Mouse (Mus musculus): ENCODE data around the gene Mdm4. TPM values are rescaled to one million over a fixed set of nuclear protein-coding genes. Genes with fewer than 3 reads are reported as not detected.
"Not testable (repeated sequence)": the region's sequence is repeated elsewhere in the genome, so short reads cannot be mapped to it uniquely, and the experiment has no call there.

The Mdm4 gene
- polyA plus RNA-seq, 1 experiment from 2014 or later = 14.1 TPM

DNA sequence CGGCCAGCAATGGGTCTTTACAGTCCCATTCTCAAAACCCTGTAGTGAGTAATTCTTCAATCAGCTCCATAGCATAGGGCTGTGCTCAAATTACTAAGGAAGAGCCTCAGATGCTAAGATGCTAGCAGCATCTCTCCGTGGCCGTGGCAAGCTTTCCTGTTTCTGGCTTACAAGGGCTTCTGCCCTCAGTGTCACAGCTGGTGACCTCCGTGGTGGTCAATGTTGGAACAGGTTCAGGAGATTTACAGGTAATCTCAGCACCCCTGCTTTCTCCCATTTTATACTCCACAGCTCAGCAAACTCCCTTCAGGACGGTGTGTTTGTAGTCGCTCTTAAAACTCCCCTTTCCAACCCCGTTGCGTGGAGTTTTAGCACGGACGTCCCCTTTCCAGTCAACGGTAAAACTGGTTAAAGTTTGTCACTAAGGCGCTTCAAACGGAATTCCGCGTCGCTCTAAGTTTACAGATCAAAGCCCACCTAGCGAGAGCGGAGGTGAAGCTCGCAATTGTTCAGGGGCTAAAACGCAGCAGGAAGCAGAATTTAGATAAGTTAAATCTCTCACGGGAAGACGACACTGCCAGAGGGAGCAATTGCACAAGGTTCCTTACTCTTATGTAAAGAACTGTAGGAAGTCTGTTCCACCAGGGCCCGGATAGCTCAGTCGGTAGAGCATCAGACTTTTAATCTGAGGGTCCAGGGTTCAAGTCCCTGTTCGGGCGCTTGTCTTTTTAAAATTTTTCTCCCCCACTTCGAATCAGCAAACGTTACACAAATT lies 3.1 kb upstream of the Mdm4 start:
- Histone ChIP-seq H3K9me3 (replicated peaks) (no peaks in the 10 kb centered on the region), H3K27ac (replicated peaks) (peak overlapping the region; percentile 65), H3K4me3 (replicated peaks) (peak overlapping the region; percentile 63), H3K4me2 (peak overlapping the region; percentile 68), H3K27me3 (no peaks in the 10 kb centered on the region), H3K36me3 (replicated peaks) (no peaks in the 10 kb centered on the region), H3K9ac (peak overlapping the region; percentile 56), H3K4me1 (replicated peaks) (peaks cover 21% of the 10 kb centered on the region)
- under 1% methylated on average over 28 of the region's 28 CpGs for WGBS (ENCODE audit: insufficient replicate concordance)
- ATAC-seq (ENCODE audit: insufficient read depth) = peak; percentile 76

DNA sequence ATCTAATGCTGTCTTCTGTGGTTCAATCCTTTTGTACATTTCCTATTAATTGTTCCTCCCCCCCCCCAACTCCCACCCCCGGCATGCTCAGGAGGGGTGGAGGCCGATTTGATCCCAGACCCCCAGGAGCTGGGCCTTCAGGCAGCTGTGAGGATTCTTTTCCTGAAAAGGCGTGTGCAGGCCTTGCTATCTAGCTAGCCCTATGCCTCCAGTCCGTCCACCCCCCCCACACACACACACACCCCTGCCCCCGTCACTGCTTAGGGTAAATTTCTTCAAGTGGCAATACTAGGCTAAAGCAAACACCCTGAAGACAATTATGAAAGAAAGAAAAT lies 2.6 kb upstream of the Mdm4 start:
- no peaks in the 10 kb centered on the region for H3K36me3 ChIP-seq (replicated peaks)
- H3K4me3 ChIP-seq (replicated peaks) = peak overlapping the region; percentile 63
- H3K4me1 ChIP-seq (replicated peaks) = peaks cover 24% of the 10 kb centered on the region
- peak overlapping the region; percentile 56; the same call in 1 of the 2 replicates for H3K9ac ChIP-seq
- 0 out of 2 replicates have a peak, but pooled peaks have one; percentile 4 for ATAC-seq (ENCODE audit: insufficient read depth)
- no peaks in the 10 kb centered on the region for H3K9me3 ChIP-seq (replicated peaks)
- peak overlapping the region; percentile 68 for H3K4me2 ChIP-seq
- WGBS (ENCODE audit: insufficient replicate concordance) = 18% methylated on average over 5 of the region's 5 CpGs
- H3K27ac ChIP-seq (replicated peaks) = peak overlapping the region; percentile 65
- no peaks in the 10 kb centered on the region for H3K27me3 ChIP-seq

DNA sequence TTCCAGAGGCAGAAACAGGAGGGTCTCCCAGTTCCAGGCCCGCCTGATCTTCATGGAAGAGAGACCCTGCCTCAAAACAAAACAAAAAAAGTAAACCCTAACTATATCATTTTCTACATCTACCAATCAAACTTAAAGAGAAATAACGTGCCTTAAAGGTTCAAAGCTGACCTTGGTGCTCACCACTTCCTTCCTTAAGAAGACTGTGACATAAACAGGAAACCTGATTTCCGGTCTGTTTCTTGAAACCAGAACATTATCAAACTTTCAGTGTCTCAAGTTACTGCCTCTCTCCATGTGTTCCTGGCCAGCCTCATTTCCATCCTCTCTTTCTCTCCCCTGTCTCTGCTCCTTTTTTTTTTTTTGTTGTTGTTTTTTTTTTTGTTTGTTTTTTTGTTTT lies 617 bp downstream of the Mdm4 start:
- Histone ChIP-seq H3K27ac (replicated peaks) (no peak overlapping the region), H3K9me3 (replicated peaks) (no peaks in the 10 kb centered on the region), H3K9ac (no peak overlapping the region), H3K27me3 (no peaks in the 10 kb centered on the region), H3K4me1 (replicated peaks) (peaks cover 35% of the 10 kb centered on the region), H3K36me3 (replicated peaks) (no peaks in the 10 kb centered on the region), H3K4me3 (replicated peaks) (no peak overlapping the region), H3K4me2 (no peak overlapping the region)
- WGBS (ENCODE audit: insufficient replicate concordance) = 41% methylated on average over 3 of the region's 3 CpGs
- ATAC-seq (ENCODE audit: insufficient read depth) = no peak

- Histone ChIP-seq H3K4me3 (replicated peaks) (no peak overlapping the region), H3K36me3 (replicated peaks) (no peaks in the 10 kb centered on the region), H3K4me1 (replicated peaks) (peaks cover 36% of the 10 kb centered on the region), H3K27me3 (no peaks in the 10 kb centered on the region), H3K9me3 (replicated peaks) (no peaks in the 10 kb centered on the region), H3K4me2 (peak overlapping the region; percentile 29), H3K27ac (replicated peaks) (peak overlapping the region; percentile 65), H3K9ac (no peak overlapping the region)
- 26% methylated on average over 7 of the region's 7 CpGs for WGBS (ENCODE audit: insufficient replicate concordance)
- ATAC-seq (ENCODE audit: insufficient read depth) = peak; percentile 45; the same call in 1 of the 2 replicates
Measured at GRCm38 (mm10) chr1:133027980-133028379, 2.4 kb downstream of the Mdm4 start.

GRCm38 (mm10) chr1:133027126-133027525 lies 3.2 kb downstream of the Mdm4 start:
- Histone ChIP-seq H3K4me3 (replicated peaks) (no peak overlapping the region), H3K9ac (no peak overlapping the region), H3K9me3 (replicated peaks) (no peaks in the 10 kb centered on the region), H3K27me3 (no peaks in the 10 kb centered on the region), H3K4me2 (no peak overlapping the region), H3K36me3 (replicated peaks) (no peaks in the 10 kb centered on the region; the same call in 1 of the 2 replicates), H3K4me1 (replicated peaks) (peaks cover 30% of the 10 kb centered on the region), H3K27ac (replicated peaks) (no peak overlapping the region; the same call in 1 of the 2 replicates)
- ATAC-seq (ENCODE audit: insufficient read depth) = no peak
- WGBS (ENCODE audit: insufficient replicate concordance) = 77% methylated on average over 2 of the region's 2 CpGs

DNA sequence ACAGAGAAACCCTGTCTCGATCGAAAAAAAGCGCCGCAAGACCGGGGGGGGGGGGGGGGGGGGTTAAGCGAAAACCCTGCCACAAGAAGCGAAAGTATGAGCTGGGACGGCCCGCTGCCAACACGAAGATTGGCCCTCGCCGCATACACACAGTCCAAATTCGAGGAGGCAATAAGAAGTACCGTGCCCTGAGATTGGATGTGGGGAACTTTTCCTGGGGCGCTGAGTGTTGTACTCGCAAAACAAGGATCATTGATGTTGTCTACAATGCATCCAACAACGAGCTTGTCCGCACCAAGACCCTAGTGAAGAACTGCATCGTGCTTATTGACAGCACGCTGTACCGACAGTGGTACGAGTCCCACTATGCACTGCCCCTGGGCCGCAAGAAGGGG lies 4.6 kb downstream of the Mdm4 start:
- WGBS (ENCODE audit: insufficient replicate concordance) = 14% methylated on average over 21 of the region's 23 CpGs
- H3K36me3 ChIP-seq (replicated peaks); ATAC-seq (ENCODE audit: insufficient read depth); H3K27me3 ChIP-seq; H3K9me3 ChIP-seq (replicated peaks): not testable (repeated sequence)
- H3K4me3 ChIP-seq (replicated peaks) = peak overlapping the region; percentile 74
- H3K4me2 ChIP-seq = peak overlapping the region; percentile 73
- H3K4me1 ChIP-seq (replicated peaks) = peaks cover 37% of the 10 kb centered on the region
- H3K9ac ChIP-seq = peak overlapping the region; percentile 82
- peak overlapping the region; percentile 85 for H3K27ac ChIP-seq (replicated peaks)

DNA sequence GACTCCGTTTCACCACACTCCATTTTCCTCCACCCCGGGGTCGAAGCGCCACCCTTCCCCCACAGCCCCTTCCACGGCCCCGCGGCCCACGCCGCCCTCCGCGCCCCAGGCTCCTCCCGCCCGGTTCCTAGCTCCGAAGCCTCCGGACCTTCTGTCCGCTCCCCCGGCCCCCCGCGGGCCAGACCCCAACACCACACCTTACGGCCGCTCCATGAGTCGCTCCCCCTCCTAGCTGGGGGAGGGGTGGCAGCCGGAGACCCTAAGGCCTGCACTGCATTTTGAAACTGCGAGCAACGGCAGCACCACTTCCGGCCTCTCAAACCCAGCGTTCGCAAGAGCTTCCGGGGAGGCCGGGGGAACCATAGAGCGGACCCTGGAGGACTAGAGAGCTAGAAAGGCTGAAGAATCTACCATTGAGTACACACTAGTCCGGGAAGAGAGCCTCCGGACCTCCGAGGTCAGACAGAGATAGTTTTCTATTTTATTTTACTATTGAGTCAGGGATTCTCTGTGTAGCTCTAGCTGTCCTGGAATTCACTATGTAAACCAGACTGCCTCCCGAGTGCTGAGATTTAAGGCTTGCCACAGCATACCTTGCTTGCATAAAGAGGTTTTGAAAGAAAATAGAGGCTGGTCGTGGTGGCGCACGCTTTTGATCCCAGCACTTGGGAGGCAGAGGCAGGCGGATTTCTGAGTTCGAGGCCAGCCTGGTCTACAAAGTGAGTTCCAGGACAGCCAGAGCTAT lies 5.1 kb downstream of the Mdm4 start:
- H3K4me1 ChIP-seq (replicated peaks) = peaks cover 42% of the 10 kb centered on the region
- WGBS (ENCODE audit: insufficient replicate concordance) = under 1% methylated on average over 40 of the region's 40 CpGs
- H3K27me3 ChIP-seq = no peaks in the 10 kb centered on the region
- H3K4me2 ChIP-seq = peak overlapping the region; percentile 73
- H3K36me3 ChIP-seq (replicated peaks) = peaks cover 4% of the 10 kb centered on the region
- H3K27ac ChIP-seq (replicated peaks) = peak overlapping the region; percentile 85
- H3K9ac ChIP-seq = peak overlapping the region; percentile 82
- H3K9me3 ChIP-seq (replicated peaks) = no peaks in the 10 kb centered on the region
- ATAC-seq (ENCODE audit: insufficient read depth) = peak; percentile 95
- H3K4me3 ChIP-seq (replicated peaks) = peak overlapping the region; percentile 74

- Histone ChIP-seq H3K4me3 (replicated peaks) (peak overlapping the region; percentile 74), H3K4me2 (peak overlapping the region; percentile 73), H3K27ac (replicated peaks) (peak overlapping the region; percentile 85; the same call in 1 of the 2 replicates), H3K27me3 (no peaks in the 10 kb centered on the region), H3K4me1 (replicated peaks) (peaks cover 46% of the 10 kb centered on the region), H3K9ac (peak overlapping the region; percentile 82), H3K9me3 (replicated peaks) (no peaks in the 10 kb centered on the region), H3K36me3 (replicated peaks) (peaks cover 4% of the 10 kb centered on the region)
- no peak for ATAC-seq (ENCODE audit: insufficient read depth)
- WGBS (ENCODE audit: insufficient replicate concordance) = 20% methylated on average over 7 of the region's 7 CpGs
Measured at GRCm38 (mm10) chr1:133024426-133024825, 5.9 kb downstream of the Mdm4 start.

GRCm38 (mm10) chr1:133023723-133024122 lies 6.6 kb downstream of the Mdm4 start:
- H3K27ac ChIP-seq (replicated peaks); H3K27me3 ChIP-seq; H3K9me3 ChIP-seq (replicated peaks); ATAC-seq (ENCODE audit: insufficient read depth): not testable (repeated sequence)
- H3K4me1 ChIP-seq (replicated peaks) = peaks cover 46% of the 10 kb centered on the region
- H3K4me3 ChIP-seq (replicated peaks) = peak overlapping the region; percentile 74
- H3K36me3 ChIP-seq (replicated peaks) = peaks cover 11% of the 10 kb centered on the region
- H3K4me2 ChIP-seq = peak overlapping the region; percentile 73
- H3K9ac ChIP-seq = peak overlapping the region; percentile 82; the same call in 1 of the 2 replicates
- WGBS (ENCODE audit: insufficient replicate concordance) = 47% methylated on average over 3 of the region's 3 CpGs

DNA sequence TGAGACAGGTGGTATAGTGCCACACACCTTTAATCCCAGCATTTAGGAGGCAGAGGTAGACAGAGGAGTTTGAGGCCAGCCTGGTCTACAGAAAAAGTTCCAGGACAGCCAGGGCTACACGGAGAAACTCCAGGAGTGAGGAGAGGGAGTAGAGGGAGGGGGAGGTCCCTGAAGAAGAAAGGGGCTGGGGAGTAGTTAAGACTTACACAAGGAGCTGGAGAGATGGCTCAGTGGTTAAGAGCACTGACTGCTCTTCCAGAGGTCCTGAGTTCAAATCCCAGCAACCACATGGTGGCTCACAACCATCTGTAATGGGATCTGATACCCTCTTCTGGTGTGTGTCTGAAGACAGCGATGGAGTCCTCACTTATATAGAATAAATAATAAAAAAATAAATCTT lies 8.4 kb downstream of the Mdm4 start:
- H3K4me3 ChIP-seq (replicated peaks); H3K4me2 ChIP-seq; H3K9me3 ChIP-seq (replicated peaks); H3K27ac ChIP-seq (replicated peaks); ATAC-seq (ENCODE audit: insufficient read depth); H3K9ac ChIP-seq; H3K27me3 ChIP-seq: not testable (repeated sequence)
- peaks cover 29% of the 10 kb centered on the region for H3K4me1 ChIP-seq (replicated peaks)
- peaks cover 26% of the 10 kb centered on the region for H3K36me3 ChIP-seq (replicated peaks)
- WGBS (ENCODE audit: insufficient replicate concordance) = 91% methylated on average over 2 of the region's 2 CpGs

- Histone ChIP-seq H3K4me2 (no peak overlapping the region), H3K4me3 (replicated peaks) (no peak overlapping the region), H3K4me1 (replicated peaks) (peaks cover 28% of the 10 kb centered on the region), H3K36me3 (replicated peaks) (peaks cover 31% of the 10 kb centered on the region), H3K27me3 (no peaks in the 10 kb centered on the region), H3K27ac (replicated peaks) (no peak overlapping the region), H3K9ac (no peak overlapping the region), H3K9me3 (replicated peaks) (no peaks in the 10 kb centered on the region)
- WGBS (ENCODE audit: insufficient replicate concordance) = 81% methylated on average over 7 of the region's 7 CpGs
- ATAC-seq (ENCODE audit: insufficient read depth) = no peak
Measured at GRCm38 (mm10) chr1:133021391-133021790, 9.0 kb downstream of the Mdm4 start.
